Mouse (Mus musculus) fat pad, adult 2 months (tissue): ENCODE measurements around the gene Reep6.

ENCODE experiments used
- DNase-seq: peaks from one replicate; pipeline ENCODE4 v3.0.0-alpha.2; 2011; ENCODE audit warnings: low read depth, low spot score; ENCODE audit errors: extremely low read depth

The Reep6 gene

GRCm38 (mm10) chr10:80383431-80383830 lies 53.7 kb downstream of the Reep6 start:
- no peak for DNase-seq

GRCm38 (mm10) chr10:80384115-80384639 lies 54.4 kb downstream of the Reep6 start:
- no peak for DNase-seq

- no peak for DNase-seq
These were observed 55.0 kb downstream of the Reep6 start for GRCm38 (mm10) chr10:80384709-80385108.

DNA sequence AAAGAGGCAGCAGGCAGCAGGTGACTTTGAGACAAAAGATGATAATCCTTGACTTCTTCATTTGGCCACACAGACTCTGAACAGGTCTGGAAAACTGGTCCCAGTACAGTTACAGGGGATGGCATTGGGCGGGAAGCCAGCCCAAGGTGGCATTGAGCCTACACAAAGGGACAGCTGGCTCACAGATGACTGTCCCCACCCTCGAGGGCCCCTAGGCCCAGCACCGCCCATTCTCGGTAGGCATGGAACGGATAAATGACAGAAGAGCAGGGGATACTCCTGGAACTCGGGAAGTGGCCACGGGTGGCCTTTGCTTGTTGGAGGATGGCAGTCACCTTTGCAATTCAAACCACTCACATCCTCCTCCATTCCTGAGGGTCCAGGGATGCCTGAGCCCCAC lies 55.6 kb downstream of the Reep6 start:
- DNase-seq = no peak
